Mouse (Mus musculus): Measurements from ENCODE around the gene Hunk.

- no peak for TF ChIP-seq POLR2A (IDR thresholded peaks at IDR 0.05; ENCODE audit: borderline replicate concordance, control insufficient read depth, low read depth, low read length)
- TF ChIP-seq CTCF (IDR thresholded peaks at IDR 0.05; ENCODE audit: control insufficient read depth, insufficient read depth, low read length): no peak
Measured at GRCm38 (mm10) chr16:90521191-90521950, 135.6 kb downstream of the Hunk start.

Measured in bone marrow, adult 2 months (tissue).